Mouse (Mus musculus) midbrain, embryonic 16.5 days (tissue): ENCODE measurements around the gene Trim69. TPM values are rescaled to one million over a fixed set of nuclear protein-coding genes. Genes with fewer than 3 reads are reported as not detected.
"Not testable (repeated sequence)": the region's sequence is repeated elsewhere in the genome, so short reads cannot be mapped to it uniquely, and the experiment has no call there.

Experiments used
- ATAC-seq: fragments of 200-750 bp; cut with Nextera tagmentation; 2 replicates; pipeline ENCODE4 v1.8.0; 2017; ENCODE audit warnings: moderate TSS enrichment
- H3K27ac ChIP-seq: fragments of 300-500 bp; sonication (generic); 2 replicates; pipeline ENCODE4 v1.5.1; 2014; ENCODE audit warnings: mild to moderate bottlenecking, low read length, mixed read lengths
- H3K27me3 ChIP-seq: fragments of 300-500 bp; sonication (generic); 2 replicates; pipeline ENCODE4 v1.6.1; 2014; ENCODE audit warnings: low read depth, low read length, mixed read lengths; ENCODE audit not compliant: control insufficient read depth, insufficient read depth
- H3K36me3 ChIP-seq: fragments of 300-500 bp; sonication (generic); 2 replicates; pipeline ENCODE4 v1.6.1; 2014; ENCODE audit warnings: mild to moderate bottlenecking, low read length, moderate library complexity, mixed read lengths; ENCODE audit not compliant: control insufficient read depth, insufficient read depth
- H3K4me1 ChIP-seq: fragments of 300-500 bp; sonication (generic); 2 replicates; pipeline ENCODE4 v1.6.1; 2014; ENCODE audit warnings: mild to moderate bottlenecking, low read length, mixed read lengths; ENCODE audit not compliant: control insufficient read depth, insufficient read depth
- H3K4me2 ChIP-seq: fragments of 300-500 bp; sonication (generic); 2 replicates; pipeline ENCODE4 v1.6.1; 2014; ENCODE audit warnings: mild to moderate bottlenecking, low read length, mixed read lengths
- H3K4me3 ChIP-seq: fragments of 300-500 bp; sonication (generic); 2 replicates; pipeline ENCODE4 v1.5.1; 2014; ENCODE audit warnings: low read depth, mild to moderate bottlenecking, low read length, moderate library complexity, mixed read lengths
- H3K9ac ChIP-seq: fragments of 300-500 bp; sonication (generic); 2 replicates; pipeline ENCODE4 v1.6.1; 2014; ENCODE audit warnings: low read depth, low read length, mixed read lengths
- H3K9me3 ChIP-seq: fragments of 300-500 bp; sonication (generic); replicated peaks from 2 replicates; pipeline ENCODE4 v1.6.1; 2014; ENCODE audit warnings: mild to moderate bottlenecking, low read length, mixed read lengths; ENCODE audit not compliant: control insufficient read depth, poor library complexity, severe bottlenecking
- WGBS: fragments of 180-500 bp; shearing (Covaris S2); extraction: QIAGEN DNeasy Blood & Tissue Kit; methylation state at CpG from one replicate; pipeline ENCODE4 v1.1.7; 2014; 5-methylcytosine and 5-hydroxymethylcytosine counted together
- polyA plus RNA-seq: library from polyadenylated mRNA; unstranded; fragments of >200 nt; fragmentation: Nextera tagmentation; extraction: Ambion mirVana; gene quantifications from 2 replicates; pipeline ENCODE4 v1.2.1, GENCODE M21; 2015

The Trim69 gene
- polyA plus RNA-seq, 1 experiment from 2014 or later: not detected

GRCm38 (mm10) chr2:122185086-122185485 lies 24.6 kb downstream of the Trim69 start:
- Histone ChIP-seq H3K4me3 (no peak overlapping the region), H3K4me1 (no peaks in the 10 kb centered on the region), H3K9ac (no peak overlapping the region), H3K36me3 (no peaks in the 10 kb centered on the region), H3K4me2 (no peak overlapping the region), H3K9me3 (no peaks in the 10 kb centered on the region), H3K27ac (no peak overlapping the region), H3K27me3 (no peaks in the 10 kb centered on the region)
- ATAC-seq: no peak
- 93% methylated on average over 4 of the region's 4 CpGs for WGBS

GRCm38 (mm10) chr2:122186106-122186505 lies 25.6 kb downstream of the Trim69 start, which contains the start of the genes Patl2 and Terb2:
Gene Patl2 (minus strand): TSS chr2:122186189.
Gene Terb2 (plus strand): TSS chr2:122186272.
- no peak for ATAC-seq
- Histone ChIP-seq H3K9me3 (no peaks in the 10 kb centered on the region), H3K4me3 (no peak within 1 kb of the TSS), H3K4me2 (no peak within 1 kb of the TSS), H3K27me3 (no peaks in the 10 kb centered on the region), H3K36me3 (no peaks in the 10 kb centered on the region), H3K4me1 (no peaks in the 10 kb centered on the region), H3K27ac (no peak within 1 kb of the TSS), H3K9ac (no peak within 1 kb of the TSS)
- 85% methylated on average over 17 of the region's 17 CpGs for WGBS

- Histone ChIP-seq H3K27ac (no peak overlapping the region), H3K4me2 (no peak overlapping the region), H3K4me1 (no peaks in the 10 kb centered on the region), H3K9me3 (no peaks in the 10 kb centered on the region), H3K4me3 (no peak overlapping the region), H3K9ac (no peak overlapping the region), H3K36me3 (no peaks in the 10 kb centered on the region), H3K27me3 (no peaks in the 10 kb centered on the region)
- 97% methylated on average over 3 of the region's 3 CpGs for WGBS
- no peak for ATAC-seq
These were observed 26.3 kb downstream of the Trim69 start for GRCm38 (mm10) chr2:122186751-122187150.

- H3K27ac ChIP-seq: no peak overlapping the region
- no peaks in the 10 kb centered on the region for H3K9me3 ChIP-seq
- no peak overlapping the region for H3K4me3 ChIP-seq
- no peak for ATAC-seq
- no peak overlapping the region for H3K4me2 ChIP-seq
- H3K9ac ChIP-seq: no peak overlapping the region
- no peaks in the 10 kb centered on the region for H3K36me3 ChIP-seq
- H3K27me3 ChIP-seq: no peaks in the 10 kb centered on the region
- no peaks in the 10 kb centered on the region for H3K4me1 ChIP-seq
- 86% methylated on average over 3 of the region's 3 CpGs for WGBS
These were observed 31.3 kb downstream of the Trim69 start for GRCm38 (mm10) chr2:122191849-122192248.

- Histone ChIP-seq H3K36me3 (no peaks in the 10 kb centered on the region), H3K4me2 (no peak overlapping the region), H3K27ac (no peak overlapping the region), H3K27me3 (no peaks in the 10 kb centered on the region), H3K4me1 (no peaks in the 10 kb centered on the region), H3K4me3 (no peak overlapping the region), H3K9ac (no peak overlapping the region), H3K9me3 (no peaks in the 10 kb centered on the region)
- peak; percentile 87 for ATAC-seq
- 33% methylated on average over 1 of the region's 1 CpGs for WGBS
These were observed 34.0 kb downstream of the Trim69 start for GRCm38 (mm10) chr2:122194509-122194929.

GRCm38 (mm10) chr2:122201501-122201900 lies 41.0 kb downstream of the Trim69 start:
- Histone ChIP-seq H3K9me3 (no peaks in the 10 kb centered on the region), H3K36me3 (no peaks in the 10 kb centered on the region), H3K4me2 (no peak overlapping the region), H3K9ac (no peak overlapping the region), H3K4me3 (no peak overlapping the region), H3K27ac (no peak overlapping the region), H3K4me1 (no peaks in the 10 kb centered on the region), H3K27me3 (no peaks in the 10 kb centered on the region)
- 86% methylated on average over 1 of the region's 1 CpGs for WGBS
- ATAC-seq: no peak

GRCm38 (mm10) chr2:122206440-122207107 lies 46.1 kb downstream of the Trim69 start:
- Histone ChIP-seq H3K36me3 (no peaks in the 10 kb centered on the region), H3K27ac (no peak overlapping the region), H3K9me3 (no peaks in the 10 kb centered on the region), H3K27me3 (no peaks in the 10 kb centered on the region), H3K9ac (no peak overlapping the region), H3K4me1 (no peaks in the 10 kb centered on the region), H3K4me2 (no peak overlapping the region), H3K4me3 (no peak overlapping the region)
- 78% methylated on average over 2 of the region's 2 CpGs for WGBS
- ATAC-seq: no peak

GRCm38 (mm10) chr2:122210534-122211228 lies 50.2 kb downstream of the Trim69 start:
- Histone ChIP-seq H3K36me3 (no peaks in the 10 kb centered on the region), H3K4me3 (no peak overlapping the region), H3K9me3 (no peaks in the 10 kb centered on the region), H3K4me2 (no peak overlapping the region), H3K9ac (no peak overlapping the region), H3K4me1 (no peaks in the 10 kb centered on the region), H3K27me3 (no peaks in the 10 kb centered on the region), H3K27ac (no peak overlapping the region)
- WGBS: 46% methylated on average over 3 of the region's 3 CpGs
- no peak for ATAC-seq

GRCm38 (mm10) chr2:122217075-122217474 lies 56.6 kb downstream of the Trim69 start:
- H3K9ac ChIP-seq, H3K4me2 ChIP-seq: not testable (repeated sequence)
- WGBS: 94% methylated on average over 4 of the region's 4 CpGs

More at GRCm38 (mm10) chr2:122217075-122217474, 56.6 kb downstream of the Trim69 start:
- not testable (repeated sequence) for H3K4me3 ChIP-seq, ATAC-seq, H3K4me1 ChIP-seq, H3K36me3 ChIP-seq, H3K27me3 ChIP-seq, H3K27ac ChIP-seq, H3K9me3 ChIP-seq
